Comparison of ENCODE assay signal across 11 mouse cellular contexts in genomic region chr14:27171175-27171830, GRCm38 (mm10). TPM values are rescaled to one million over a fixed set of nuclear protein-coding genes. Genes with fewer than 3 reads are reported as not detected.
DNase-seq lines count a peak whose midpoint lies in the region; ATAC-seq and TF ChIP-seq lines count a peak whose summit lies in the region.
"Had no signal": no experiment of that assay in that cellular context is flagged by ENCODE, and none has a peak within 500 bp of the region (broad histone marks: within the 10 kb centered on the region; RNA-seq: fewer than 3 reads in every experiment).

No protein-coding gene starts in this region.

- no peak overlapping the region for H3K9ac ChIP-seq in heart, embryonic 12.5 days
- no peak overlapping the region for H3K9ac ChIP-seq in forebrain, embryonic 11.5 days (ENCODE audit: low read length)
- H3K9ac ChIP-seq: hindbrain, embryonic 12.5 days had no signal

- WGBS in heart, embryonic 12.5 days = 24% methylated on average over 14 of the region's 14 CpGs
- WGBS in thymus, adult 2 months = 91% methylated on average over 14 of the region's 14 CpGs
- WGBS in forebrain, embryonic 11.5 days = 76% methylated on average over 14 of the region's 14 CpGs

- 0 out of 2 replicates have a peak, but pooled peaks have one; percentile 51 for ATAC-seq in heart, embryonic 12.5 days (ENCODE audit: insufficient number of reproducible peaks, low FRiP score)
- no peak for ATAC-seq in CD4-positive, CD25-positive, alpha-beta regulatory T cell, adult 4 months
- ATAC-seq in forebrain, embryonic 11.5 days (replicated peaks; ENCODE audit: low FRiP score) = no peak
- ATAC-seq: Patski had no signal

- no peaks in the 10 kb centered on the region for H3K36me3 ChIP-seq in heart, embryonic 12.5 days
- H3K36me3 ChIP-seq in thymus, adult 2 months (ENCODE audit: control insufficient read depth, insufficient read depth, low read length) = no peaks in the 10 kb centered on the region
- no peaks in the 10 kb centered on the region for H3K36me3 ChIP-seq in forebrain, embryonic 11.5 days (ENCODE audit: control insufficient read depth, insufficient read depth, low read length)
- H3K36me3 ChIP-seq: hindbrain, embryonic 12.5 days had no signal

- TF ChIP-seq POLR2A in thymus, adult 2 months (IDR thresholded peaks at IDR 0.05; ENCODE audit: control insufficient read depth, extremely low read depth, insufficient read depth, low read length, poor library complexity) = no peak

- no peak for TF ChIP-seq CTCF in thymus, adult 2 months (IDR thresholded peaks at IDR 0.05; ENCODE audit: borderline replicate concordance, control insufficient read depth, extremely low read depth, insufficient read depth, low read length, poor library complexity)

- H3K27ac ChIP-seq in heart, embryonic 12.5 days (ENCODE audit: poor library complexity, severe bottlenecking) = peak overlapping the region; percentile 45
- no peak overlapping the region for H3K27ac ChIP-seq in thymus, adult 2 months (ENCODE audit: control insufficient read depth, insufficient read depth, low read length)
- H3K27ac ChIP-seq in forebrain, embryonic 11.5 days (ENCODE audit: low read depth, low read length) = no peak overlapping the region
- H3K27ac ChIP-seq: hindbrain, embryonic 12.5 days had no signal

- DNase-seq in adrenal gland, postnatal 10 days = peak; percentile 22
- DNase-seq in adrenal gland, adult 18-20 months (ENCODE audit: low spot score in 2 of 2) = no peak
- DNase-seq in embryo, embryonic 11 days = peak; percentile 34
- DNase-seq in kidney, postnatal 4 days = peak; percentile 56 to 61
- DNase-seq in thymus, adult 2 months = no peak
- DNase-seq in forebrain, embryonic 11.5 days (ENCODE audit: low spot score) = no peak
- DNase-seq: thymus, postnatal 4 days had no signal

- peaks cover 52% of the 10 kb centered on the region for H3K4me1 ChIP-seq in heart, embryonic 12.5 days (replicated peaks)
- no peaks in the 10 kb centered on the region; the same call in 1 of the 2 replicates for H3K4me1 ChIP-seq in thymus, adult 2 months (replicated peaks; ENCODE audit: control insufficient read depth, insufficient read depth, low read length)
- H3K4me1 ChIP-seq in forebrain, embryonic 11.5 days (replicated peaks; ENCODE audit: control insufficient read depth, insufficient read depth, low read length) = no peaks in the 10 kb centered on the region

- H3K9me3 ChIP-seq in heart, embryonic 12.5 days (replicated peaks) = no peaks in the 10 kb centered on the region
- H3K9me3 ChIP-seq in forebrain, embryonic 11.5 days (ENCODE audit: control insufficient read depth, low read length) = no peaks in the 10 kb centered on the region
- H3K9me3 ChIP-seq: hindbrain, embryonic 12.5 days had no signal

- H3K4me2 ChIP-seq in heart, embryonic 12.5 days = peak overlapping the region; percentile 20
- no peak overlapping the region for H3K4me2 ChIP-seq in forebrain, embryonic 11.5 days (ENCODE audit: low read depth, low read length, severe bottlenecking)
- H3K4me2 ChIP-seq: hindbrain, embryonic 12.5 days had no signal

- H3K4me3 ChIP-seq in heart, embryonic 12.5 days = no peak overlapping the region
- no peak overlapping the region for H3K4me3 ChIP-seq in thymus, adult 2 months (ENCODE audit: control insufficient read depth, insufficient read depth, low read length)
- no peak overlapping the region for H3K4me3 ChIP-seq in forebrain, embryonic 11.5 days (ENCODE audit: low read depth, low read length)
- H3K4me3 ChIP-seq: hindbrain, embryonic 12.5 days had no signal

- no peaks in the 10 kb centered on the region; the same call in 1 of the 2 replicates for H3K27me3 ChIP-seq in heart, embryonic 12.5 days (replicated peaks)
- no peaks in the 10 kb centered on the region for H3K27me3 ChIP-seq in thymus, adult 2 months (ENCODE audit: control insufficient read depth, insufficient read depth, low read length)
- no peaks in the 10 kb centered on the region for H3K27me3 ChIP-seq in forebrain, embryonic 11.5 days (ENCODE audit: control insufficient read depth, insufficient read depth, low read length)
- H3K27me3 ChIP-seq: hindbrain, embryonic 12.5 days; Patski had no signal

RNA-seq across cellular contexts. Expression of gene Arhgef3, which starts 56.6 kb away (rescaled TPM):
- 10 to 100 TPM; 36.5 to 37.3 TPM for total RNA-seq in adrenal gland, postnatal 10 days (2021)
- 10 to 100 TPM; 25.3 to 45.5 TPM for total RNA-seq in adrenal gland, adult 18-20 months (2021)
- 17.6 and 18.9 TPM in 2 replicates for polyA plus RNA-seq in heart, embryonic 12.5 days (2016; fragmentation: Nextera tagmentation; extraction: Ambion mirVana)
- 100 to 1,000 TPM; 149 to 256 TPM for polyA plus RNA-seq in CD4-positive, CD25-positive, alpha-beta regulatory T cell, adult 4 months (2017; shearing (Covaris generic))
- 16.8 and 17.0 TPM in 2 replicates for polyA plus RNA-seq in thymus, adult 2 months (2012; rRNA removed)
- 2.3 and 2.9 TPM in 2 replicates for polyA plus RNA-seq in forebrain, embryonic 11.5 days (2014; fragmentation: Nextera tagmentation; extraction: Ambion mirVana)

Comparison
In these comparisons a context has a peak if more than half of its experiments do, and no peak if none do; other contexts are left out.
1. DNase-seq: peak in adrenal gland, postnatal 10 days (single experiment), embryo, embryonic 11 days (single experiment) and kidney, postnatal 4 days (2 of 2); none in adrenal gland, adult 18-20 months (0 of 2), thymus, adult 2 months (single experiment) and forebrain, embryonic 11.5 days (single experiment).